Mouse (Mus musculus) testis, adult 2 months (tissue): ENCODE measurements around the gene Ppp2r2c.

Experiments
- CTCF ChIP-seq: fragments of 200-500 bp; IDR thresholded peaks from 2 replicates; pipeline ENCODE4 v1.5.1; 2012; ENCODE audit warnings: low read depth, mild to moderate bottlenecking, inconsistent platforms, low read length, moderate library complexity; ENCODE audit not compliant: control insufficient read depth, insufficient read depth, insufficient replicate concordance
- POLR2A ChIP-seq: fragments of 200-500 bp; IDR thresholded peaks from 2 replicates; pipeline ENCODE4 v1.6.1; 2012; ENCODE audit warnings: low read depth, mild to moderate bottlenecking, inconsistent platforms, low read length, moderate library complexity; ENCODE audit not compliant: control insufficient read depth

- TF ChIP-seq CTCF (no peak), POLR2A (no peak)
These were observed 19.1 kb downstream of the Ppp2r2c start for GRCm38 (mm10) chr5:36887299-36887988.
